Mouse (Mus musculus) hematopoietic stem cell, adult 5-6 weeks (primary cell): Measurements from ENCODE around the gene Cux2. TPM values are rescaled to one million over a fixed set of nuclear protein-coding genes. Genes with fewer than 3 reads are reported as not detected.

Experiments used
- ATAC-seq, 2 experiments: fragments of 125-278 bp in 1 of 2; replicated peaks in 1 of 2; 2 replicates each; pipeline ENCODE4 v1.8.0; 2016 to 2017; ENCODE audit warnings: inconsistent platforms in 2 of 2, mild to moderate bottlenecking in 2 of 2, moderate number of reproducible peaks in 2 of 2, low read depth in 1 of 2, moderate TSS enrichment in 1 of 2; ENCODE audit not compliant: low FRiP score in 2 of 2, poor library complexity in 2 of 2, severe bottlenecking in 2 of 2, insufficient read depth in 1 of 2, low TSS enrichment in 1 of 2
- total RNA-seq: library from RNA; stranded (forward); fragments of 172-1452, 232-1000 nt; gene quantifications from 2 replicates; pipeline ENCODE4 v1.2.3, GENCODE M21; 2017

The Cux2 gene
- total RNA-seq, 1 experiment from 2014 or later: not detected

- no peak for ATAC-seq
Observed at GRCm38 (mm10) chr5:121843138-121843905, 206.6 kb downstream of the Cux2 start.

- peak; percentile 44 to 46; a peak in 2 of 4 replicates for ATAC-seq
Observed at GRCm38 (mm10) chr5:121842665-121843118, 207.2 kb downstream of the Cux2 start.

GRCm38 (mm10) chr5:121841973-121842372 lies 207.9 kb downstream of the Cux2 start:
- no peak for ATAC-seq

GRCm38 (mm10) chr5:121841516-121841915 lies 208.4 kb downstream of the Cux2 start:
- no peak for ATAC-seq

GRCm38 (mm10) chr5:121839128-121839473 lies 210.8 kb downstream of the Cux2 start:
- ATAC-seq: no peak

GRCm38 (mm10) chr5:121838341-121839127 lies 211.4 kb downstream of the Cux2 start:
- ATAC-seq: peak; percentile 25 to 40

GRCm38 (mm10) chr5:121837441-121838340 lies 212.2 kb downstream of the Cux2 start, which contains the start of gene Sh2b3:
Gene Sh2b3 (minus strand): TSS chr5:121837646.
- no peak for ATAC-seq

GRCm38 (mm10) chr5:121836692-121837415 lies 213.0 kb downstream of the Cux2 start:
- peak; percentile 38 to 58 for ATAC-seq

GRCm38 (mm10) chr5:121835949-121836691 lies 213.8 kb downstream of the Cux2 start:
- peak in 1 of 2 experiments; percentile 26; a peak in 1 of 4 replicates for ATAC-seq

GRCm38 (mm10) chr5:121834991-121835747 lies 214.7 kb downstream of the Cux2 start:
- ATAC-seq: no peak

GRCm38 (mm10) chr5:121834241-121834606 lies 215.7 kb downstream of the Cux2 start:
- no peak for ATAC-seq

GRCm38 (mm10) chr5:121833572-121834240 lies 216.2 kb downstream of the Cux2 start:
- peak in 1 of 2 experiments; percentile 17; a peak in 2 of 4 replicates for ATAC-seq

- ATAC-seq: no peak
Observed at GRCm38 (mm10) chr5:121833159-121833558, 216.7 kb downstream of the Cux2 start.

- ATAC-seq: no peak
Observed at GRCm38 (mm10) chr5:121832376-121833155, 217.3 kb downstream of the Cux2 start.
